Mouse (Mus musculus): Measurements from ENCODE around the gene Ttc28. TPM values are rescaled to one million over a fixed set of nuclear protein-coding genes. Genes with fewer than 3 reads are reported as not detected.

Gene Ttc28
- polyA plus RNA-seq, 1 experiment = 6.7 TPM

DNA sequence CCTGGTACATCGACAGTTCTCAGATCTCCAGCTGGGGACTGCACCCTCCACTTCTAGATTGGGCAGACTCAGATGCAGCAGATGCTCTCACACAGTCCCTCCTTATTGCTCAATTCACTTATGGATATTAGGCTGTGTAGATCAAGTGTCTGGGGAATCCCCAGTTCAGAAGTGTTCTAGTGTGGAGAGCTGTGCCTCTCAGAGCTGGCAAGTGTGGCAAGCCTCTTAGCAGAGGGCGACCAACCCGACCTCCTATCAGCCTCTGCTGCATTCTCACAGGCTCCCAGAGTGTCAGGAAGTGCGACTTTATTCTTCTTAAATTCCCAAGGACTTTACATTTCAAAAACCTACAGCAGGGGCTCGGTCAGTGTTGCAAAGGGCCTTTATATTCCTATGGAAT is 217.1 kb downstream of the Ttc28 start:
- no peak for TF ChIP-seq FLI1 (IDR thresholded peaks at IDR 0.05; ENCODE audit: low read length)
- no peak for TF ChIP-seq GATA1 (IDR thresholded peaks at IDR 0.05; ENCODE audit: borderline replicate concordance, low read length)
- Histone ChIP-seq H3K4me3 (replicated peaks) (no peak overlapping the region), H3K4me1 (peaks cover 55% of the 10 kb centered on the region), H3K36me3 (replicated peaks; ENCODE audit: low read length) (peaks cover 6% of the 10 kb centered on the region), H3K27me3 (replicated peaks) (peaks cover 5% of the 10 kb centered on the region), H3K9me3 (no peaks in the 10 kb centered on the region; the same call in 1 of the 2 replicates)

DNA sequence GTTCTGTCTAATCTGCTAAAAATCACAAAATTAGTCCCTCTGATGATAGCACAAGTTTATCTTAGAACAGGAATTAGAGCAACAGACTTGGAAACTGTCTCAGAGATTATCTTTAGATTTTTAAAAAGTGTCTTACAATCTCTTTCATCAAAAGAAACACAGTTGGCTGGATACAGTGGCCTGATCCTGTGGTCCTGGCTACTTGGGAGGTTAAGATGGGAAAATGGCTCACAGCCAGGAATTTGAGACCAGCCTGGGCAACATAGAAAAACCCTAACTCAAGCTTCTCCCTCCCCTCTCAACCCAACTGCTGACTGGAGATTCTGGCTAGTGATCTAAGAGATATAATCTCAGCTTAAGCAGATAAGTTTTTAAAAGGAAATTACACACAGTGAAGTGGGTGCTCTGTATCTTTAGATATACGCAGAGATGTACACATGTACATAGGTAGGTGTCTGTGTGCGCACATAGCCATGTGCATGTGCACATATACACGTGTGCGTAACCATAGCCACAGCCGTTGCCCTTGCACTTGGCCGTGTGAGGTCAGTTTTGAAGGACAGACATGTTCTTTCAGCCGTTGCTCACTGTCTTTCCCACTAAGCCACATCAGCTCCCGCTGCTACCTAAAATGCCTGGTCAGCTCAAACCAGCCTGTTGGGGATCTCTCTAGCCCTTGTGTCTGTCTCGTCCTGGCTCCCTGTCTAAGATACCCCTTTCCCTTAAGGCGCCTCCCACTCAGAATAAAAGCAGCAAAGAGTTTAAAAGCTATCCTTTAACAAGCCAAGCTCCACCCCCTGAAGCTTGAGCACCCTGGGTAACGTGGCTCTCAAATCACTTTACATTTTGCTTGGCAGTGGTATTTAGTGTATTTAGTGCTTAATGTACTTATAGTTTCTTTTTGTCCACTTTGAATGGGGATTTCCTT is 217.9 kb downstream of the Ttc28 start:
- Histone ChIP-seq H3K4me1 (peaks cover 63% of the 10 kb centered on the region), H3K4me3 (replicated peaks) (peak overlapping the region; percentile 66), H3K36me3 (replicated peaks; ENCODE audit: low read length) (peaks cover 14% of the 10 kb centered on the region), H3K9me3 (no peaks in the 10 kb centered on the region; the same call in 1 of the 2 replicates), H3K27me3 (replicated peaks) (peaks cover 5% of the 10 kb centered on the region)
- no peak for TF ChIP-seq GATA1 (IDR thresholded peaks at IDR 0.05; ENCODE audit: borderline replicate concordance, low read length)
- no peak for TF ChIP-seq FLI1 (IDR thresholded peaks at IDR 0.05; ENCODE audit: low read length)

DNA sequence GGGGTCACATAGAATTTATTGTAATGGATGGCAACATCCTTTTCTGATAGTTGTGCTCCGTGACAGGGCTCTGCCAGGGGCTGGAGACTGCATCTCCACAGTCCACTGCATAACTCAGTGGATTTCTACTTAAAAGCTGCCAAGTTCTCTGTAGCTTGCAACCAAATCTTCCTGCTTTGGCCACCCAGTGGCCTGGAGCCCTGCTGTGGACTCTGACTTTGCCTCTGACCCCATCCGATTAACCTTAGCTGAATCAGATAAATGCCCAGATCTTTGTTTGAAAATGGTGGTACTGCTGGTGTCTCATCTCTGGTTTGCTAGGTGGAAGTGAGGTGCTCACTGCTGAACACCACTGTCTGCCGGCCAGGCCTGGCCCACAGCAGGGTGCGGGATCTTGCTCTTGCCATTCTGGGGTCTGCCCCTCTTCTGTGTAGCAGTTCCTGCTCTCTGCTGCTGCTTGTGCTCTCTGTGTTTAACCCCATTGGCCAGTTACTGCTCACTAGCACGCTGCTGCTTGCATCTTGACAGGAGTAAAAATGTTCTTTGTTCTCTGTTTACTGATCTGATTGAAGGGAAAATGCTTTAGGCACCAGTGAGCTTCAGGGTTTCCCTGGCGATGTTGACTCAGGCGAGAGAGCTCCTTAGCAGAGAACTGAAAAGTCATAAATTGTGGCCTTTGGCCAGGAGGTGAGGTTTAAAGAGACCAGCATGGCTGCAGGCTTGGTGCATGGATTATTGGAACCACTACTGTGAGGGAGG is 219.1 kb downstream of the Ttc28 start:
- Histone ChIP-seq H3K4me1 (peaks cover 70% of the 10 kb centered on the region), H3K27me3 (replicated peaks) (peaks cover 5% of the 10 kb centered on the region), H3K36me3 (replicated peaks; ENCODE audit: low read length) (peaks cover 14% of the 10 kb centered on the region), H3K4me3 (replicated peaks) (no peak overlapping the region), H3K9me3 (no peaks in the 10 kb centered on the region; the same call in 1 of the 2 replicates)
- TF ChIP-seq GATA1 (IDR thresholded peaks at IDR 0.05; ENCODE audit: borderline replicate concordance, low read length) (no peak), FLI1 (IDR thresholded peaks at IDR 0.05; ENCODE audit: low read length) (no peak)

DNA sequence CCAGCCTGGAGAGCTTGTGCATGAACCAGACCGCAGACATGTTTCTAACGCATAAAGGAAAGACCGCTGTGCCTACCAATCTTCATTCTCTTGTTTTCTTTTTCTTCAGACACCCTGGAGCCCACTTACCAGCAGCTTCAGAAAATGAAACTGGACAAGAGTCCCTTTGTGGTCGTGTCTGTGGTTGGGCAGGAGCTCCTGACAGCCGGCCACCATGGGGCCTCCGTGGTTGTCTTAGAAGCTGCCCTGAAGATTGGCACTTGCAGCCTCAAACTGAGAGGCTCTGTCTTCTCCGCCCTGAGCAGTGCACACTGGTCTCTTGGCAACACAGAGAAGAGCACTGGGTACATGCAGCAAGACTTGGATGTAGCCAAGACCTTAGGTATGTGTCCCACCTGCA is 221.0 kb downstream of the Ttc28 start:
- H3K9me3 ChIP-seq = no peaks in the 10 kb centered on the region
- peaks cover 5% of the 10 kb centered on the region for H3K27me3 ChIP-seq (replicated peaks)
- H3K4me3 ChIP-seq (replicated peaks) = peak overlapping the region; percentile 79
- TF ChIP-seq FLI1 (IDR thresholded peaks at IDR 0.05; ENCODE audit: low read length) (no peak), GATA1 (IDR thresholded peaks at IDR 0.05; ENCODE audit: borderline replicate concordance, low read length) (no peak)
- H3K36me3 ChIP-seq (replicated peaks; ENCODE audit: low read length) = peaks cover 14% of the 10 kb centered on the region
- H3K4me1 ChIP-seq = peaks cover 78% of the 10 kb centered on the region

DNA sequence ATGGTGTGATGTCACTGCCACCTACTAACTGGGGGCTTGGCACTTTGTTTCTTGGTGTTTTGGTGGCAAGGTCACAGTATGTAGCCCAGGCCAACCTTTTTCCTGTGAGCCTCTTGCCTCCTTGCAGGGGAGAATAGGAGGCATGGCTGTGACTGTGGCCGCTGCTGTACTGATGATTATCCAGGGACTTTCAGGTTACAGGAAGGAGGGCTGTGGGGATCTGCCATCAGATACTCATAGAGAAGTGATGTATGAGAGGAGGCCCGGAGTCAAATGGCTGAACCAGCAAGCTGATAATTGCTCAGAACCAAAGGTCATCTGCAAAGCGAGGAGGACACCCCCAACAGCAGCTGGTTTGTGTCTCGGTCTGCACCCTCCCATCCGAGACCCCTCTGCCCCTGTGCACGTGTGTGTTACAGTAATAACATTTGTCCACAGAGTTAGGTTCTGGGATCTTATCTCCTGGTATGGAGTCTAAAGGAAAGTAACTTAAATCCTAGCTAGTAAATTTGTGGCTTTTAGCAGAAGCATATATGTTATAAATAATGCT is 221.9 kb downstream of the Ttc28 start:
- Histone ChIP-seq H3K9me3 (no peaks in the 10 kb centered on the region), H3K36me3 (replicated peaks; ENCODE audit: low read length) (peaks cover 14% of the 10 kb centered on the region), H3K4me1 (peaks cover 73% of the 10 kb centered on the region), H3K27me3 (replicated peaks) (peaks cover 3% of the 10 kb centered on the region), H3K4me3 (replicated peaks) (peak overlapping the region; percentile 65)
- TF ChIP-seq FLI1 (IDR thresholded peaks at IDR 0.05; ENCODE audit: low read length) (no peak), GATA1 (IDR thresholded peaks at IDR 0.05; ENCODE audit: borderline replicate concordance, low read length) (no peak)

DNA sequence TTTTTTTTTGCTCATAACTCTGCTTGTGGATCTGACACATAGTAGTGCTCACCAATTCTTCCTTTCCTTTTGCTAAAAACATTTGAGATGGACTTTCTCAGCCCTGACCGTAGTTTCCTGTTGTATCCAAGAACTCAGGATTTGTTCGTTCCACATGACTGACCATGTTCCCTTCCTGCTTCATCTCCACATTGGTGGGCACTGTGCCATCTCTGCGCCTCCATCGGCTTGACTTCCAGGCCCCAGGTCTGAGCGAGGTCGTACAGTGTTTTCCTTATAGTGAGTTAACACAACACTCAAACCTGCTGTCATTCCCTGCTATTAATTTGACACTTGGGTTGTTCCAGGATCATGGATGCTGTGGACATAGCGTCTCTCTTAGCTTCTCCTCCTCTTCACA is 225.2 kb downstream of the Ttc28 start:
- H3K4me3 ChIP-seq (replicated peaks) = no peak overlapping the region
- H3K9me3 ChIP-seq = no peaks in the 10 kb centered on the region
- no peaks in the 10 kb centered on the region for H3K27me3 ChIP-seq (replicated peaks)
- TF ChIP-seq GATA1 (IDR thresholded peaks at IDR 0.05; ENCODE audit: borderline replicate concordance, low read length) (no peak), FLI1 (IDR thresholded peaks at IDR 0.05; ENCODE audit: low read length) (no peak)
- H3K4me1 ChIP-seq = peaks cover 72% of the 10 kb centered on the region
- peaks cover 14% of the 10 kb centered on the region for H3K36me3 ChIP-seq (replicated peaks; ENCODE audit: low read length)

DNA sequence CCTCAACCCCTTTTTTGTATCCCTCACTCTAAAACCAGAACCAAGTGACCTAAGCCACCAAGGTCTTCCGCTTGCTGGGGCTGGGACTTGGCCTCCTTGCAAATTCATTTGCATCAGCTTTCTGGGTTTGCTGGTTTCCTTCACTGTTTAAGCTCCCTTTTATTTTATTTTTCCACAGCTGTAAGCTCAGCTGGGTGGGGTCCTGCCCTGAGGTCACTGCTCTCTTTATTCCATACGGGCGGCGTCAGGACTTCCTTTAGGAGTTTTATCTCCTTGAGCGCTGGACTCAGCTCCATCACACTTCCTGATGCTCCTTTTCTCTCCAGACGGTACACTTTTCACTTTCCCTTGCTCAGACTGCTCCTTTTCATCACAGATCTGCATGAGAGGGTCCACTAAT is 231.8 kb downstream of the Ttc28 start:
- Histone ChIP-seq H3K4me3 (replicated peaks) (no peak overlapping the region), H3K27me3 (replicated peaks) (no peaks in the 10 kb centered on the region), H3K4me1 (peaks cover 91% of the 10 kb centered on the region), H3K9me3 (no peaks in the 10 kb centered on the region), H3K36me3 (replicated peaks; ENCODE audit: low read length) (peaks cover 4% of the 10 kb centered on the region)
- TF ChIP-seq FLI1 (IDR thresholded peaks at IDR 0.05; ENCODE audit: low read length) = no peak
- TF ChIP-seq GATA1 (IDR thresholded peaks at IDR 0.05; ENCODE audit: borderline replicate concordance, low read length) = no peak

DNA sequence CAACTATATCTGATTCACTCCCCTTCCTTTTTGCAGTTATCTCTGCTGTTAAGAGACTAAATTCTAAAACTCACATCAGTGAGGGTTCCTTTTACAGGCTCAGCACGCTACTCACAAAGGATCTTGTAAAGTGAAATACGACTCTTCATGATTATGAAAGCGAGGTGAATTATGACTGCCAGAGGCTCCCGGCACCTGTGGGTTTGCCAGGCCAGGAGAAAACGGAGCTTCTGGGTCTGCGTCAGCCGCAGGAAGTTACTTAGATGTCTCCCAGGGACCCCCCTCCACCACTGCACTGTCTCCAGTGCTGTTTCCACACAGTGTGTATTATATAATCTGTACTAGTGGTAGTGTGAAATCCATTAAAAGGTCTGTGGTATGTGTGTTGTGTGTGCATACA is 233.6 kb downstream of the Ttc28 start:
- no peak overlapping the region for H3K4me3 ChIP-seq (replicated peaks)

DNA sequence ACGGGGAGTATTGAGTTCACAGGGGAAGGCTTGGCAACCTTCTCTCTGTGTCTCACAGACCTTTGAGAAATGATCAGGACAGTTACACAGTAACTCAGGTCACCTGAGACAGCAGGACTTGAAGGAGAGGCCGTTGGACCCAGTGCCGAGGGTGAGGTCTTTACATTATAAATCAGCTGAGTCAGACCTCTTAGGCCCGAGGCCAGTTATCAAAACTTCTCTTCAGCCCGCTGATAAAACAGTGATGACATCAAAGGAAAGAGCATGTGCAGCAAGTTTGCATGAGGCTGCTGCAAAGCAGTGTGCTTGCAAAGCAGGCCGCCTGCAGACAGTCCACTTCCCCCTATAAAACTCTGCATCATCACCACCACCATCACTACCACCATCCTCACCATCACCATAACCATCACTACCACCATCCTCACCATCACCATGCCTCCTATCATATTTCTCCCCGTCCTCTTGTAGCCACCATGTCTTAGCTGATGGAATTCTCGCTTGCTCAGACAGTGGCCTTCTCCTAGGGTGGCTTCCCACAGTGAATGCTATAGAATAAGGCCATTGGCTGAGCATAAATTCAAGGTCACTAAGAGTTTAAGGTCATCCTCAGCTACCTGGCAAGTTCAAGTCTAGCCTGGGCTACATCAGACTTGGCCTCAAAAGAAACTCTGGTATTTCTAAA is 234.2 kb downstream of the Ttc28 start:
- H3K9me3 ChIP-seq = 0 out of 2 replicates have a peak, but pooled peaks cover 3% of the 10 kb centered on the region
- H3K36me3 ChIP-seq (replicated peaks; ENCODE audit: low read length) = peaks cover 7% of the 10 kb centered on the region
- peaks cover 3% of the 10 kb centered on the region for H3K27me3 ChIP-seq (replicated peaks)
- H3K4me1 ChIP-seq = peaks cover 92% of the 10 kb centered on the region
- peak overlapping the region; percentile 80 for H3K4me3 ChIP-seq (replicated peaks)
- TF ChIP-seq GATA1 (IDR thresholded peaks at IDR 0.05; ENCODE audit: borderline replicate concordance, low read length) = no peak
- no peak for TF ChIP-seq FLI1 (IDR thresholded peaks at IDR 0.05; ENCODE audit: low read length)

More for the DNA sequence above, 233.6 kb downstream of the Ttc28 start:
- Histone ChIP-seq H3K9me3 (no peaks in the 10 kb centered on the region), H3K27me3 (replicated peaks) (no peaks in the 10 kb centered on the region), H3K36me3 (replicated peaks; ENCODE audit: low read length) (peaks cover 4% of the 10 kb centered on the region), H3K4me1 (peaks cover 90% of the 10 kb centered on the region)
- TF ChIP-seq GATA1 (IDR thresholded peaks at IDR 0.05; ENCODE audit: borderline replicate concordance, low read length) = no peak
- no peak for TF ChIP-seq FLI1 (IDR thresholded peaks at IDR 0.05; ENCODE audit: low read length)
